In genomic region chr1:88259643-88260024, GRCm38 (mm10) we compare ENCODE assay signal across 11 mouse cellular contexts. TPM values are rescaled to one million over a fixed set of nuclear protein-coding genes. Genes with fewer than 3 reads are reported as not detected.
DNase-seq lines count a peak whose midpoint lies in the region; ATAC-seq lines count a peak whose summit lies in the region.
"Had no signal": no experiment of that assay in that cellular context is flagged by ENCODE, and none has a peak within 500 bp of the region (broad histone marks: within the 10 kb centered on the region; RNA-seq: fewer than 3 reads in every experiment).

No protein-coding gene starts in this region.

- peak; percentile 96 for DNase-seq in heart, adult 11 months
- no peak for DNase-seq in heart, postnatal 25 days (ENCODE audit: low spot score)
- DNase-seq in midbrain, embryonic 11.5 days (ENCODE audit: low spot score, missing footprints): no peak
- no peak for DNase-seq in midbrain, embryonic 10.5 days (ENCODE audit: low spot score)
- no peak for DNase-seq in liver, embryonic 11.5 days (ENCODE audit: low spot score)
- no peak for DNase-seq in cerebellum, postnatal 4 days (ENCODE audit: low spot score in 2 of 2)
- no peak for DNase-seq in adrenal gland, postnatal 14 days

- H3K9ac ChIP-seq in midbrain, embryonic 11.5 days (ENCODE audit: low read length): no peak overlapping the region
- no peak overlapping the region for H3K9ac ChIP-seq in liver, embryonic 11.5 days (ENCODE audit: low read depth, low read length)
- no peak overlapping the region for H3K9ac ChIP-seq in neural tube, embryonic 15.5 days (replicated peaks)

- H3K4me2 ChIP-seq in midbrain, embryonic 11.5 days: no peak overlapping the region
- no peak overlapping the region for H3K4me2 ChIP-seq in liver, embryonic 11.5 days
- H3K4me2 ChIP-seq in neural tube, embryonic 15.5 days: no peak overlapping the region

- H3K27ac ChIP-seq in midbrain, embryonic 11.5 days (ENCODE audit: low read depth, low read length): no peak overlapping the region
- H3K27ac ChIP-seq in midbrain, embryonic 10.5 days (replicated peaks): no peak overlapping the region
- no peak overlapping the region; the same call in 1 of the 2 replicates for H3K27ac ChIP-seq in liver, embryonic 11.5 days (ENCODE audit: low read depth, low read length)
- H3K27ac ChIP-seq in neural tube, embryonic 15.5 days (replicated peaks): no peak overlapping the region

- H3K27me3 ChIP-seq in midbrain, embryonic 11.5 days (ENCODE audit: control insufficient read depth, insufficient read depth, low read length): no peaks in the 10 kb centered on the region
- no peaks in the 10 kb centered on the region for H3K27me3 ChIP-seq in midbrain, embryonic 10.5 days (ENCODE audit: low read depth, poor library complexity, severe bottlenecking)
- no peaks in the 10 kb centered on the region for H3K27me3 ChIP-seq in liver, embryonic 11.5 days (replicated peaks; ENCODE audit: control insufficient read depth, insufficient read depth, low read length)
- no peaks in the 10 kb centered on the region for H3K27me3 ChIP-seq in neural tube, embryonic 15.5 days (replicated peaks)

- H3K9me3 ChIP-seq in midbrain, embryonic 11.5 days (ENCODE audit: control insufficient read depth, low read length): peaks cover 52% of the 10 kb centered on the region
- H3K9me3 ChIP-seq in midbrain, embryonic 10.5 days (replicated peaks): peaks cover 99% of the 10 kb centered on the region
- peaks cover 39% of the 10 kb centered on the region for H3K9me3 ChIP-seq in liver, embryonic 11.5 days (ENCODE audit: control insufficient read depth, low read length)
- H3K9me3 ChIP-seq in neural tube, embryonic 15.5 days (replicated peaks): peaks cover 15% of the 10 kb centered on the region

- H3K36me3 ChIP-seq in midbrain, embryonic 11.5 days (ENCODE audit: control insufficient read depth, insufficient read depth, low read length): peaks cover 38% of the 10 kb centered on the region
- H3K36me3 ChIP-seq in midbrain, embryonic 10.5 days: peaks cover 54% of the 10 kb centered on the region
- peaks cover 41% of the 10 kb centered on the region for H3K36me3 ChIP-seq in liver, embryonic 11.5 days (ENCODE audit: control insufficient read depth, insufficient read depth, low read length)
- H3K36me3 ChIP-seq in neural tube, embryonic 15.5 days: peaks cover 45% of the 10 kb centered on the region

- H3K4me1 ChIP-seq in midbrain, embryonic 11.5 days (ENCODE audit: control insufficient read depth, insufficient read depth, low read length): no peaks in the 10 kb centered on the region
- no peaks in the 10 kb centered on the region for H3K4me1 ChIP-seq in midbrain, embryonic 10.5 days
- H3K4me1 ChIP-seq in liver, embryonic 11.5 days (replicated peaks; ENCODE audit: control insufficient read depth, insufficient read depth, low read length): peaks cover 35% of the 10 kb centered on the region
- H3K4me1 ChIP-seq in neural tube, embryonic 15.5 days: peaks cover 6% of the 10 kb centered on the region

- peak; percentile 5 for ATAC-seq in midbrain, embryonic 11.5 days (ENCODE audit: low FRiP score)
- peak; percentile 9 for ATAC-seq in liver, embryonic 11.5 days (replicated peaks; ENCODE audit: low FRiP score)
- peak; percentile 4; the same call in 1 of the 2 replicates for ATAC-seq in neural tube, embryonic 15.5 days (ENCODE audit: low FRiP score)

- intact Hi-C loops in heart, postnatal 25 days (cut with DNase I): no loop called here

- 84% methylated on average over 4 of the region's 4 CpGs for WGBS in midbrain, embryonic 11.5 days
- 81% methylated on average over 4 of the region's 4 CpGs for WGBS in midbrain, embryonic 10.5 days
- 69% methylated on average over 4 of the region's 4 CpGs for WGBS in liver, embryonic 11.5 days
- 84% methylated on average over 4 of the region's 4 CpGs for WGBS in neural tube, embryonic 15.5 days

- no peak overlapping the region for H3K4me3 ChIP-seq in midbrain, embryonic 11.5 days (ENCODE audit: low read depth, low read length)
- H3K4me3 ChIP-seq in midbrain, embryonic 10.5 days: no peak overlapping the region
- H3K4me3 ChIP-seq in liver, embryonic 11.5 days (ENCODE audit: low read depth, low read length): no peak overlapping the region
- no peak overlapping the region for H3K4me3 ChIP-seq in neural tube, embryonic 15.5 days (replicated peaks)

RNA-seq across cellular contexts. Expression of gene Hjurp, which starts 17.8 kb away (rescaled TPM):
- 10 to 100 TPM; 14.5 to 14.6 TPM for total RNA-seq in heart, postnatal 25 days (2021)
- polyA plus RNA-seq in midbrain, embryonic 11.5 days (2014; fragmentation: Nextera tagmentation; extraction: Ambion mirVana): 135 TPM in 2 replicates
- 213 and 222 TPM in 2 replicates for polyA plus RNA-seq in midbrain, embryonic 10.5 days (2016; fragmentation: Nextera tagmentation; extraction: Ambion mirVana)
- 146 and 168 TPM in 2 replicates for polyA plus RNA-seq in liver, embryonic 11.5 days (2014; fragmentation: Nextera tagmentation; extraction: Ambion mirVana)
- polyA plus RNA-seq in neural tube, embryonic 15.5 days (2015; fragmentation: Nextera tagmentation; extraction: Ambion mirVana): 63.6 and 84.0 TPM in 2 replicates
- total RNA-seq in adrenal gland, postnatal 14 days (2021): 57.7 and 64.9 TPM in 2 replicates

RNA-seq across cellular contexts. Expression of gene Trpm8, which starts 17.8 kb away (rescaled TPM):
- total RNA-seq in heart, postnatal 25 days (2021): not detected
- polyA plus RNA-seq in midbrain, embryonic 11.5 days (2014; fragmentation: Nextera tagmentation; extraction: Ambion mirVana): not detected in 2 replicates
- polyA plus RNA-seq in midbrain, embryonic 10.5 days (2016; fragmentation: Nextera tagmentation; extraction: Ambion mirVana): not detected in 2 replicates
- polyA plus RNA-seq in liver, embryonic 11.5 days (2014; fragmentation: Nextera tagmentation; extraction: Ambion mirVana): not detected in 2 replicates
- polyA plus RNA-seq in neural tube, embryonic 15.5 days (2015; fragmentation: Nextera tagmentation; extraction: Ambion mirVana): 0.11 and 0.14 TPM in 2 replicates
- total RNA-seq in adrenal gland, postnatal 14 days (2021): not detected in 2 replicates
- total RNA-seq: common myeloid progenitor, adult 5-6 weeks had no signal
- polyA plus RNA-seq: heart, postnatal 0 days had no signal

RNA-seq across cellular contexts. Expression of gene Mroh2a, which starts 32.8 kb away (rescaled TPM):
- under 1 TPM; 0.28 to 0.42 TPM for total RNA-seq in heart, postnatal 25 days (2021)
- 1.6 and 1.7 TPM in 2 replicates for polyA plus RNA-seq in midbrain, embryonic 11.5 days (2014; fragmentation: Nextera tagmentation; extraction: Ambion mirVana)
- polyA plus RNA-seq in midbrain, embryonic 10.5 days (2016; fragmentation: Nextera tagmentation; extraction: Ambion mirVana): 0.91 and 1.3 TPM in 2 replicates
- polyA plus RNA-seq in liver, embryonic 11.5 days (2014; fragmentation: Nextera tagmentation; extraction: Ambion mirVana): 1.3 and 1.5 TPM in 2 replicates
- 0.41 and 0.69 TPM in 2 replicates for polyA plus RNA-seq in neural tube, embryonic 15.5 days (2015; fragmentation: Nextera tagmentation; extraction: Ambion mirVana)
- 0.04 and 0.26 TPM in 2 replicates for total RNA-seq in adrenal gland, postnatal 14 days (2021)

RNA-seq across cellular contexts. Expression of gene Ugt1a1, which starts 47.9 kb away (rescaled TPM):
- not detected for total RNA-seq in heart, postnatal 25 days (2021)
- not detected in 2 replicates for polyA plus RNA-seq in midbrain, embryonic 11.5 days (2014; fragmentation: Nextera tagmentation; extraction: Ambion mirVana)
- polyA plus RNA-seq in midbrain, embryonic 10.5 days (2016; fragmentation: Nextera tagmentation; extraction: Ambion mirVana): not detected in 2 replicates
- 0.14 TPM in 1 of 2 replicates, not detected in the other for polyA plus RNA-seq in liver, embryonic 11.5 days (2014; fragmentation: Nextera tagmentation; extraction: Ambion mirVana)
- 0.34 TPM in 1 of 2 replicates, not detected in the other for polyA plus RNA-seq in neural tube, embryonic 15.5 days (2015; fragmentation: Nextera tagmentation; extraction: Ambion mirVana)
- total RNA-seq in adrenal gland, postnatal 14 days (2021): 11.5 and 47.2 TPM in 2 replicates
- total RNA-seq: common myeloid progenitor, adult 5-6 weeks; layer of hippocampus, postnatal 10 days had no signal

RNA-seq across cellular contexts. Expression of gene Dnajb3, which starts 54.1 kb away (rescaled TPM):
- total RNA-seq in heart, postnatal 25 days (2021): under 1 TPM; 0.42 TPM
- polyA plus RNA-seq in midbrain, embryonic 11.5 days (2014; fragmentation: Nextera tagmentation; extraction: Ambion mirVana): 13.4 and 15.4 TPM in 2 replicates
- polyA plus RNA-seq in midbrain, embryonic 10.5 days (2016; fragmentation: Nextera tagmentation; extraction: Ambion mirVana): 10.7 and 11.1 TPM in 2 replicates
- polyA plus RNA-seq in liver, embryonic 11.5 days (2014; fragmentation: Nextera tagmentation; extraction: Ambion mirVana): 7.9 and 10.4 TPM in 2 replicates
- polyA plus RNA-seq in neural tube, embryonic 15.5 days (2015; fragmentation: Nextera tagmentation; extraction: Ambion mirVana): 11.9 and 13.7 TPM in 2 replicates
- 2.6 and 2.8 TPM in 2 replicates for total RNA-seq in adrenal gland, postnatal 14 days (2021)
